ENCODE assay signal across 12 mouse cellular contexts in genomic region chr4:109106034-109106433, GRCm38 (mm10).
DNase-seq lines count a peak whose midpoint lies in the region; ATAC-seq and TF ChIP-seq lines count a peak whose summit lies in the region.
"Had no signal": no experiment of that assay in that cellular context is flagged by ENCODE, and none has a peak within 500 bp of the region (broad histone marks: within the 10 kb centered on the region; RNA-seq: fewer than 3 reads in every experiment).

No protein-coding gene starts in this region.

- no peak overlapping the region for H3K9ac ChIP-seq in hindbrain, postnatal 0 days (replicated peaks; ENCODE audit: low read length)
- H3K9ac ChIP-seq: embryonic facial prominence, embryonic 15.5 days; kidney, embryonic 15.5 days had no signal

- peak overlapping the region; percentile 79 for H3K27ac ChIP-seq in gastrocnemius, adult 2 months
- peak overlapping the region; percentile 88; the same call in 1 of the 2 replicates for H3K27ac ChIP-seq in brown adipose tissue, adult 24 weeks (replicated peaks; ENCODE audit: low read depth, low read length)
- H3K27ac ChIP-seq in hindbrain, postnatal 0 days = no peak overlapping the region
- no peak overlapping the region for H3K27ac ChIP-seq in limb, embryonic 10.5 days
- H3K27ac ChIP-seq: embryonic facial prominence, embryonic 15.5 days; kidney, embryonic 15.5 days had no signal

- no peak overlapping the region for H3K4me2 ChIP-seq in hindbrain, postnatal 0 days (ENCODE audit: low read depth, low read length)
- H3K4me2 ChIP-seq: embryonic facial prominence, embryonic 15.5 days; kidney, embryonic 15.5 days had no signal

- H3K36me3 ChIP-seq in megakaryocyte, embryonic 14.5 days (replicated peaks; ENCODE audit: low read length) = peaks cover 6% of the 10 kb centered on the region
- H3K36me3 ChIP-seq in hindbrain, postnatal 0 days (ENCODE audit: insufficient read depth, low read length) = peaks cover 5% of the 10 kb centered on the region; the same call in 1 of the 2 replicates
- H3K36me3 ChIP-seq in limb, embryonic 10.5 days = peaks cover 6% of the 10 kb centered on the region

- no peaks in the 10 kb centered on the region for H3K27me3 ChIP-seq in megakaryocyte, embryonic 14.5 days (replicated peaks)
- H3K27me3 ChIP-seq in hindbrain, postnatal 0 days (ENCODE audit: insufficient read depth, low read length) = no peaks in the 10 kb centered on the region
- no peaks in the 10 kb centered on the region for H3K27me3 ChIP-seq in limb, embryonic 10.5 days (ENCODE audit: low read depth, poor library complexity, severe bottlenecking)
- H3K27me3 ChIP-seq: embryonic facial prominence, embryonic 15.5 days; kidney, embryonic 15.5 days had no signal

- H3K4me3 ChIP-seq in gastrocnemius, adult 2 months = no peak overlapping the region
- H3K4me3 ChIP-seq in megakaryocyte, embryonic 14.5 days (replicated peaks) = peak overlapping the region; percentile 84
- H3K4me3 ChIP-seq in brown adipose tissue, adult 24 weeks (ENCODE audit: insufficient read depth, low read depth, low read length) = no peak overlapping the region
- no peak overlapping the region for H3K4me3 ChIP-seq in hindbrain, postnatal 0 days (ENCODE audit: low read length)
- no peak overlapping the region for H3K4me3 ChIP-seq in limb, embryonic 10.5 days
- H3K4me3 ChIP-seq: embryonic facial prominence, embryonic 15.5 days; kidney, embryonic 15.5 days had no signal

- peak; percentile 72 for DNase-seq in gastrocnemius, adult 2 months
- no peak for DNase-seq in gastrocnemius, postnatal 36 days
- DNase-seq in hindbrain, postnatal 0 days (ENCODE audit: low spot score) = peak; percentile 47
- no peak for DNase-seq in T-cell, adult 2 months (ENCODE audit: low spot score)
- DNase-seq in limb, embryonic 10.5 days (ENCODE audit: low spot score) = no peak
- DNase-seq: cerebellum, adult 8-10 months; lung, adult 2 months had no signal

- intact Hi-C loops in gastrocnemius, adult 2 months (cut with DNase I) = no loop called here
- intact Hi-C loops in gastrocnemius, postnatal 36 days (cut with DNase I) = no loop called here

- ATAC-seq in megakaryocyte, adult 5-6 weeks (ENCODE audit: poor library complexity, severe bottlenecking) = no peak
- peak; percentile 58; the same call in 1 of the 2 replicates for ATAC-seq in hindbrain, postnatal 0 days

- no peaks in the 10 kb centered on the region for H3K9me3 ChIP-seq in megakaryocyte, embryonic 14.5 days
- H3K9me3 ChIP-seq in hindbrain, postnatal 0 days (ENCODE audit: low read length) = no peaks in the 10 kb centered on the region
- H3K9me3 ChIP-seq in limb, embryonic 10.5 days (replicated peaks) = no peaks in the 10 kb centered on the region
- H3K9me3 ChIP-seq: embryonic facial prominence, embryonic 15.5 days; kidney, embryonic 15.5 days had no signal

- WGBS in hindbrain, postnatal 0 days = 39% methylated on average over 3 of the region's 3 CpGs
- WGBS in limb, embryonic 10.5 days = 85% methylated on average over 3 of the region's 3 CpGs

- TF ChIP-seq CTCF in gastrocnemius, adult 2 months (IDR thresholded peaks at IDR 0.05) = no peak
- TF ChIP-seq CTCF in hindbrain, postnatal 0 days (IDR thresholded peaks at IDR 0.05; ENCODE audit: low read depth) = no peak

- peaks cover 78% of the 10 kb centered on the region for H3K4me1 ChIP-seq in megakaryocyte, embryonic 14.5 days
- peaks cover 15% of the 10 kb centered on the region for H3K4me1 ChIP-seq in brown adipose tissue, adult 24 weeks (ENCODE audit: control insufficient read depth, insufficient read depth, insufficient read length, low read length)
- H3K4me1 ChIP-seq in hindbrain, postnatal 0 days (ENCODE audit: insufficient read depth, low read length) = no peaks in the 10 kb centered on the region
- no peaks in the 10 kb centered on the region for H3K4me1 ChIP-seq in limb, embryonic 10.5 days

Comparison
In these comparisons a context has a peak if more than half of its experiments do, and no peak if none do; other contexts are left out.
1. DNase-seq: peak in gastrocnemius, adult 2 months (single experiment) and hindbrain, postnatal 0 days (single experiment); none in gastrocnemius, postnatal 36 days (0 of 2), T-cell, adult 2 months (single experiment) and limb, embryonic 10.5 days (single experiment).
2. H3K27ac ChIP-seq: peak in gastrocnemius, adult 2 months (single experiment) and brown adipose tissue, adult 24 weeks (single experiment); none in hindbrain, postnatal 0 days (single experiment) and limb, embryonic 10.5 days (single experiment).